Mouse (Mus musculus) cerebellum, adult (tissue): ENCODE data around the gene Rnls.
A peak's percentile ranks its signal among the peaks of the same experiment; 100 is the strongest.
"Not testable (repeated sequence)": the region's sequence is repeated elsewhere in the genome, so short reads cannot be mapped to it uniquely, and the experiment has no call there.

ENCODE experiments used
- ATAC-seq: cut with Nextera tagmentation; 2 replicates; pipeline ENCODE4 v1.9.2; 2017; ENCODE audit warnings: mild to moderate bottlenecking, moderate library complexity, mixed read lengths; ENCODE audit not compliant: insufficient number of reproducible peaks, low FRiP score, low TSS enrichment

The Rnls gene

DNA sequence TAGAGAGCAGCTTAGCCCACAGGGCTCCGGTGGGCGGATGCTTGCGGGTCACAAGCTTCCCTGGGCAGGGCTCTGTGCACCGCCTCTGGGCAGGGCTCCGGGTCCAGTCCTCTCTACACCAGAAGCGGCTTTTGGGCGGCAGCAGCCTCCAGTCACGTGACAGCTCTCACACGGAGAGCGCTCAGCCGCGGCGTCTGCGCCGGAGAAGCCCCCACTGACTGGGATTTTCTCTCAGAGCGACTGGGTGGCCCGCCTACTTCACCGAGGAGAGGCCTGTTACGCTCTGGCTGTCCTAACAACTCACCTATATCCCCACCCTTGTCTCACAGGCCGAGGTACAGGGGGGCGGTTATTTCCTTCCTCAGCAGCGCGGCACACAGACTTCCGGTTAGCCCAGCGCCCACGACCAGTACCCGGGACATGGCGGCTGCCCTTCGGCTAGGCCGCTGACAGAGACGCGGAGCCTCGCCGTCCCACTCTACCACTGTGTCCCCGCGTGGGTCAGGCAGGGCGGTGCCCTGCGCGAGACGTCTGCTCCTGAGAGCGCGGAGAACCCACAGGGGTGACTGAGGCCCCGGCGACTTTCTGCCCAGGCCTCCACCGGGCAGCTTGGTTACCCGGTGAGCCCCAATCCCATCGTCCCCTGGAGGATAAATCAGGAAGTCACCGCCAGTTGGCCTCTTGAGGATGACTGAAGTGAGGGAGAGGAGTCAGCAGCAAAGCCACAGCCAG is at the start of gene Rnls:
TSS of gene Rnls (minus strand) at position 645 of the 732 bp plus-strand sequence.
- ATAC-seq, result peak; percentile 99

DNA sequence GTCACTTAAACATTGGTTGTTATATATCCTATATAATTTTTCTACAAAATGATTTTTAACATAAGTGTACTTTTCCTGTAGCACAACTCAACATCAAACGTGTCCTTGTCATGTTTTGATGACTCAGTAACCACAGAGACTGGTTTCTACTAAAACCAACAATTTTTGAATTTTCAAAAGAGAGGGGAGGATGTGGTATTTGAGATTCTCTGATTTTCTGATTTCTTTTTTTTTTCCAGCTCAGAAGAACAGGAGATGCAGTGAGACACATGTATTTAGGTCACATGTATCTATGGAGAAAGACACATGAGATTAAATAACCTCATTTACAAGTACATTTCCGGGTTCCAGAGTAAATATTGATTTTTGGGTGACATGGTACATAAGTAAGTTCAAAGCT is 37.4 kb upstream of the Rnls start:
- no peak for ATAC-seq

DNA sequence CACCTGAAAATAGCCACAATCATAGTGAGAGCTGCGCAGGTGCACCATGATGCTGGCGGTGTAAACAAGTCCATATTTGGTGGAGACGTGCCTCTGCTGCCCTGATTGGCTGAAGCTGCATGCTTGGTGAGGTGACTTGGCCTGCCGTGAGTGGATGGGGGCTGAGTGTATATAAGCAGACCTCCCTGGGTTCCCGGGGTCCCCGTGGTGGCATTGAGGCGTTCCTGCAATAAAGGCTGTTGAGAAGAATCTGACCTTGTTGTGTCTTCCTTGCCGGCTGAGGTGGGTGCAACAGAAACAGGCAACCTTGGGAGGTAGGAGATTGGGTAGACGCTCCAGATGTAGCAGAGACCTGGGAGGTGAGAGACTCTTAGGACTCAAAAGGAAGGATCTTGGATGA is 27.3 kb upstream of the Rnls start:
- not testable (repeated sequence) for ATAC-seq

DNA sequence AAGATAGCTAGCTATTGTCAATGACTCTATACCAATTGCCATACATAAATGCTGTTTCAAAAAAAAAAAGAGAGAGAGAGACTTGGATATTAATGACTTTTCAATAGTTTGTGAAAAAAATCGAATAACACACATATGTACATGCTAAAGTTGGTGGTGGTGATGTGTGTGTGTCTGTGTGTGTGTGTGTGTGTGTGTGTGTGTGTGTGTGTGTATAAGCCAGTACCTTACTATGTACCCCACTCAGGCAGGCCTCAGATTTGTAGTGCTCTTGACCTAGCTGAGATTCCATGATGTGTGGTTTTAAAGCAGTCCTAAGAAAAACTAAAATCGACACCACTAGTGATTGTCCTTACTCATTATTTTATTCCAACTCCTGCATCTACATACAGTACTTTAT is 11.3 kb downstream of the Rnls start:
- ATAC-seq, result no peak

DNA sequence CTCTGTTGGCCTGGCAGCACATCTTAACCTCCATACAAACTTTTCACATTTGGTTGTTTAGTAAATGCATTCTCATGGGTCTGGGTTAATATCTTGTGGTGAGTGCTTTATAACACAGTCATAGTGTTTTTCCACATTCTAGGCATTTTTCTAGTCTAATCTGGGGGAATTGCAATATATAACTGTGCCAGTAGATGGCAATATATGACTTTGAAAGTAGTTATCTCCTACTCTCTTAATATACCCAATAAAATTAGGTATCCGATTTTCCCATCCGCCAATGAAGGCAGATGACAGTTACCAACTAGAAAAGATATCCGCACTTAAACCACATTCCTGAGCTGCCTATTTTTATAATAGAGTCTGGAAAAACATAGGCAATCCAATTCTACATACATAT is 11.7 kb downstream of the Rnls start:
- ATAC-seq, result peak; percentile 80

DNA sequence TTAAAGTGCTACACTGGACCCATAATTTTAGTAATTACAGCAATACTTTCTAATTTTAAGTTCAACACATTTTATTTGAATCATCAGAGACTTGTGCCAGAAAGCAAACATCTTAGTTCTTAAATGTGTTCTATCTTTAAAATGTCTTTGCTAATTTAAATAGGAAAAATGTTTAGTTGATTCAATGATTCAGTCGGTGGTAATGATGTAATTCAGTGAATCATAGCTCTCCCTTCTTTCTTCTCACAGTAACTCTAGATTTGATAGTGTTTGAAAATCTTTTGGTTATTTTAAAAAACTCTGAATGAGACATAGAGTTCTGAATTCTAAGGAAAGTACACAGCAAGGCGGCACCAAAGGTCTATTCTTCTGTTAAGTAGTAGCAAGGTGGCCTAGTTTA is 23.3 kb downstream of the Rnls start:
- ATAC-seq, result no peak

DNA sequence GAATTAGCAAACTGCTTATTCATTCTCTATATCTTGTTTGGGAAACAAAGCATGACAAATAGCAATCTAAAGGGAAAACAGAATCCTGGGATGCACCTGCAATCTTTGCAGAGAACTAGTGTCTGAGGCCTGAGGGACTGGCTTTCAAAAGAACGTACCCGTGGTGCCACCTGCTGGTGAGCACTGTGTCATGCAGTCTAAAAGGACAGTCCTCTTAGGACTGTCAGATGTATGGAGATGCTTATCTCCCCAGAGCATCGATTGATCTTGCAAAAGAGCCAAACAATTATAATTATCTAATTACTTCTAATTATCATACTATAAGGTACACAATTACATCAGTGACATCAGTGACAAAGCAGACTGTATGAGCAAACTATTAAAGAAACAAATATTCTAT is 25.4 kb downstream of the Rnls start:
- peak; percentile 88; the same call in 1 of the 2 replicates for ATAC-seq

DNA sequence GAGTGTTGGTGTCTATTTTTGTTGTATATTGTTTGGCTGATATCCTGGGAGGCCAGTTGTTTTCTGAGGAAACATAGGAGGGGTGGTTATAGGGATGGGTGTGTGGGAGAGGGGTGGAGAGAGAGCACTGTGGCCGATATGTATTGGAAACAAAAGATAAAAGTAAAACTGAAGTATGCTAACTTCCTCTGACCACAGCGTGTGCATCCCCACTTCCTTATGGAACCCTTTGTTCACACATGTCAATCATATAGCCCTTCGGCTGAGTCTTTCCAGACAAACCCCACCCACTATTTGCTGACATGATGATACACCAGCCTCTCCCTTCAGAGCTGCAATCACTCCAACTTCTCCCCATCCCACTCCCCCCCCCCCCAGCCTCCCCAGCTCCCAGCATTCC is 35.1 kb downstream of the Rnls start:
- no peak for ATAC-seq

DNA sequence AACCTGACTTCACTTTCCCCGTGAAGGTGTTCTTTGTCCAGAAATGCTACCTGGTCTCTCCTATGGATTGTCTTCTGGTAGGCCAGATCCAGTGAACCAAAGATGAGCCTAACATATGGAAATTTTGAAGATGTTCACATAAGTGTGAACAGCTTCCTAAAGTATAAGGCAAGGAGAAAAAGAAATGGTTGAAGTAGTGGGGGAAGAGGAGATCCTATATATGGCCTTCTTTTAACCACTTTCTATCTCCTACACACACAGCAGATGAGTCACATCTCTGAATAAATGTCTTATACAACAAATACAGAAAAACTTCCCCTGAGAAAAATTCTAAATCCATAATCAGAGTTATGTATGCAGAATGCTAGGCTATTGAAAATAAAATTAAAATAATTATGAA is 52.0 kb downstream of the Rnls start:
- no peak for ATAC-seq

DNA sequence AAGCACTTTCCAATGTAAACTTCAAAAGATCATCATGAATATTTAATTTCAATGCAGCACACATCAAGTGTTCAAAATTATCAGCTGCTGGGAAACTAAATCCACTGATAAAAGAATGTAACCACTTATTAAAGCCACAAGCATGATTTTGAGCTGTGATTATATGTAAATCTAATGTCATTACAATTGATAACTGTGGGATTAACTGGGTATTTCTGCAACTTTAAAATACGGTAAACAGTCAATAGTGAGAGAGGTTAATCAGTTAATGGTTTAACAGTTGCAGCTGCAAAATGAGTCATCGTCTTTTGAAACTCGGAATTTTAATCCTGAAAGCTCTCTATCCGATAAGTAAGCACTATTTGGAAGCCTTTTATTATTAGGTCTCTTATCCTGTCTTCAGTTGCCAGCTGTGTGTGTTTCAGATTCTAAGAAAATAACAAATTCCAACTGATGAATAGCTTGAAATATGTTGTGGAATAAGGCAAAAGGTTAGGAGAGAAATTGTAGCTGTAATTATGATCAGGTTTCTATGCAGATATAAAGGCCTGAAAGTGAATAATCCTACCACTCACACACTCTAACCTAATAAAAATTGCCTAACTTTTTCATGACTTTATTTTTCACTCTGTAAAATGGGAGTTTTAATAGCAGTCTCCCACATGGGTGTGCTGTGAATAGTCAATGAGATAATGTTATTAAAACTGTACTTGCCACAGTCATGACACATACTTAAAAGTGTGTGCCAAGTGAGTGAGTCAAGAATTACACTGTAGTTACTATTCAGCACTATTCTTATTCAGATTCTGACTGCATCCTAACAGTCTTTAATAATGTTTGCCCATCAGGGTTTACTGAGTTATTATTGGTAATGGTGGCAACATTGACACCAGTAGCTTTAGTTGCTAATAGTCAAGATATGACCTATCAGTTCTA is 65.1 kb downstream of the Rnls start:
- ATAC-seq, result no peak

DNA sequence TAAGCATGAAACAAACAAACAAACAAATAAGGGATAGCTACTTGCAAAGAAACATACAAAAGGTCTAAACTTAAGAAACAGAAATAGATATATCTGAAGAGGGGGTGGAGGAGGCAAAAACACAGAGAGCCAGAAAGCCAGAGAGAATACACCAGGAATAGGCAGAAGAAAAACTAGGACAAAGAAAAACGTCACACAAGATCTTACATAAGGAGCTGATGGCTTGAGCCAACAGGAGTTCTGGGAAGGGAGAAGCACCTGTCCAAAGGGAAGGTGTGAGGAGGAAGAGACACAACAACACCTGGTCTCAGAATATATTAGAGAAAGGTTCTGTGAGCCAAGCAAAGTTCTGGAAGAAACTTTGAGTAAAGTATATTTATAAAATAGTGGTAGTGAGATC is 73.3 kb downstream of the Rnls start:
- ATAC-seq, result no peak

DNA sequence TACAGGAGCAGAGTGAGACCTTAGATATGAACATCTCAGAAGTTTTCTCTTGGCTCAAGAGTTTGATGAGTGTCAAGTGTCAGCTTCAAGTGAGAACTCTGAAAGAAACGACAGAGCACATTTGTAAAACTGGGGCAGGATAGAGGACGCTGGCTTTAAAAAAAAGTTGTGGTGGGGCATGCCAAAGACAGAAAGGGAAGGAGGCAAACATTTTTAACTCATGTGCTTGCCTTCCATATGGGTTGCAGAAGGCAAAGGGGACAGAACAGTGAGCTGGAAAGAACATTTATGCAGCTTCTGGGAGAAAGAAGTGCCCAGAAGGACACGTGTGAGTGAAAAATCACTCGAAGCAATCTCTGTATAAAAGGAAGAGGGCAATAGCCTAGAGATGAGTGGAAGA is 75.0 kb downstream of the Rnls start:
- ATAC-seq, result no peak

DNA sequence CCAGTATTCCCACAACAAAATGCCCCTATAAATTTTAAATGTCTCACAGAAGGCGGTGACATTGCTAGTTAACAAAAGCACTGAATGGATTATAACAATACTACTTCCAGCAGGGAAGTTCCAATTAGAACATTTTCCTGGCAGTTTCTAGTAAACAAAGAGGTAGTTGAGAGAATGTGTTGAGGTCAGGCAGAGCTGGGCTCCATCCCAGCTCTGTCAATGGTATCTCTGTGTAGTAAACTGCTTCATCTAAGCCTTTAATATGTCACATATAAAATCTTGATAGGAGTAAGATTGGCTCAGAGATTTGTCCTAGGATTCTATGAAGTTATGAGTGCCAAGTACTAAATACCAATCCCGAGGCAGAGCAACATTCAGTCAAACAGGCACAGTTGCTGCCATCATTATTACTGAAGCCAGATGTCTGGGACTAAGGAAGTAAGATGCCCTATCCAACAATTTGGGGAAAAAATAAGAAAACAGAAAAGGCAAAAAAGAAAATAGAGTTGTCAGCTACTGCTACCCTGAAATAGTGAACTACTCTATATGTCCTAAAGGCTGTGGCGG is 92.3 kb downstream of the Rnls start:
- no peak for ATAC-seq

DNA sequence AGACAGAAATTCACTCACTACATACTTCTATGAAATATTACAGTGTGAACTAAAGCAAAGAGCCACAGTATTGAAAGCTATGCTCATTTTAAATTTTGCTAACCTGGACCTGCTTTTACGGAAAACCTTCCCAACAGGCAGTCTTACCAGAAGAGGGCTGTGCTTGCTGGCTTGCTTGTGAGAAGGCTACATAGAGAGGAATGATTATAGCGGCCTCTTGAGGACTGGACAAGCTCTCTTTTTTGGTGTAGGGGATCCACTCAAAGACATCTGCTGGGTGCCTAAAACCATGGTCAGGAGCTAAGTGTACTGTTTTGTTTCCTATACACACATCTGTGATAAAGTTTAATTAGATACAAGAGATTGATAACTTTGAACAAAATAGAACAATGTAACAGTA is 95.8 kb downstream of the Rnls start:
- ATAC-seq, result no peak

DNA sequence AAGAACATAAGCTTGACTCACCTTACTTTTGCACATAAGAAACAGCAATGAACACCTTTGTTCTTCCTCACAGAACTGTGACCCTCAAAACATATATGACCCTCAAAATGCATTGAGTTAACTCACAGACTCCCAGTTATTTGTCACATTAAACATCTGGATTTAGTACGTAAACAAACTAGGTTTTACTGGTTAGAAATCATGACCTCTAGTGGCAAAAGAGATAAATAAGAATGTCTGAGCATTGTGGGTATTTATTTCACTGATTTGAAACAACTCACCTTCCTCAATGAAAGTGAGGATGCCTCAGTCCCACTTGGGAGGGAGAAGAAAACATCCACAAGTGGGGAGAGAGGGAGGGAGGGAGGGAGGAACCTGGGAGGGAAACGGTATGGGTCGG is 109.1 kb downstream of the Rnls start:
- no peak for ATAC-seq

DNA sequence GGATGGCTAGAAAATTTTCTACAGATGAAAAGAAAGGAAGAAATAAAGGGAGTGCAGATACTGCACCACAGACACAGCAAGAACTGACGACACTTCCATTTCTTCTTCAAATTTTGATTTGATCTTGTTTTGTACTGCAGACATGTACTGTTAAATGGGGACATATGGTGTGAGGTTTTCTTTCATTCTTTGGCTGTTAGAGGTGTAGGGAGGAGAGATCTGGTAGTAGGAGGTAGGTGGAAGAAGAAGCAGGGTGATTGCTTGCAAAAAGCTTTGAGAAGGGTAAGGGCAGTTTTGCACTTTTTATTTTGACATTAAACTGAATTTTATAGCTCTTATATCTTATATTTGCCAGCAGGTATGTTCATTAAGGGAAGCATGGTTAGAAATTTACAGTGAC is 115.7 kb downstream of the Rnls start:
- ATAC-seq, result no peak

DNA sequence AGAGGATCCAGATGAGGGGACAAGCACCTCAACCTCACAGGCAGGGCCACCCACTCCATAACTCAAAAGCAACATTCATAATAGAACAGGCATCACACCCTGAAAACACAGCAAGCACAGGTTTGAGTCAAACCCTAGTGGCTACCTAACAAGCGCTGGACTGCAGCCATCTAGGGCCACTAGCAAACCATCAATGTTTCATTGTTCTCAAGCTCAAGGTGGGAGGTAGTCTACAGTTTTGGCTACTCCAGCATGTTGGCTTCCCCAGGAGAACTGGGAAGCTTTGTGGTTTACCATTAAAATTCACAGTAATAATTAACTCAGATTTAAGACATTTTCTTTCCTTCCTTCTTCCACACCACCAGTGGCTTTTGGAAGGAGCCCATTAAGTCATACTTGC is 118.4 kb downstream of the Rnls start:
- no peak for ATAC-seq

DNA sequence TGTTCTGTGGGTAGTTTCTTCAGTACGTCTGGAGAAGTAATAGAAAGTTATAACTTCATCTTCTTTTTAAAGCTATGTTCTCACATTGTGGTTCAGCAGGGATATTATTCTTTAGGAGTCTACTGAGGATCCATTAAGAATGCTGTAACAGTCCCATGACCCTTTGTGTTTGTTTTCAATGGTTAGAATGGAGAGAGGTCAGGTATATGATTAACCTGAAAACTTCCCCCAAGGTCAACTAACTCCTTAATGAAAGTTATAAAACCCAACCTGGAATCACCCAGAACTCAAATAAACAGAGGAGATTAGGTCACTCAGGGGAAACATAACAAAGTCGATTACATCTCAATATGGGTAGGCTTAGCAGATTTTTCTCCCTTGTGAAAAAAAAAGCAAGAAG is 120.5 kb downstream of the Rnls start:
- ATAC-seq, result no peak

DNA sequence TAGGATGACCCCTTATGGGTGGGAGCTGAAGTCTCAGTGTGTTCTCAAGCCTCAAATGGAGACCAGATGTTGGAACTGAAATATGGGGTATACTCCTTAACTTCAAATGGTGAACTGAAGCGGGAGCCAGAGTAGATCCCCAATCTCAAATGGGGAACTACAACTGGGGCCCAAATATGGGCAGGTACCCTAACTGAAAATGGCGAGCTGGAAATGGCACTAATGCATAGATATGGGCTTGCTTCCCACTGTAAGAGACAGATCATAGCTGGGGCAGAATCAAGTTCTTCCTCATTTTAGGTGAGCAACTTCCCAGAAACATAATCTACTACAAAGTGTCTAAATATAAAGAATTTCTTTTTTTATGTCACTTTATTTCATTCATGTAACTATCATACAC is 121.9 kb downstream of the Rnls start:
- no peak for ATAC-seq

DNA sequence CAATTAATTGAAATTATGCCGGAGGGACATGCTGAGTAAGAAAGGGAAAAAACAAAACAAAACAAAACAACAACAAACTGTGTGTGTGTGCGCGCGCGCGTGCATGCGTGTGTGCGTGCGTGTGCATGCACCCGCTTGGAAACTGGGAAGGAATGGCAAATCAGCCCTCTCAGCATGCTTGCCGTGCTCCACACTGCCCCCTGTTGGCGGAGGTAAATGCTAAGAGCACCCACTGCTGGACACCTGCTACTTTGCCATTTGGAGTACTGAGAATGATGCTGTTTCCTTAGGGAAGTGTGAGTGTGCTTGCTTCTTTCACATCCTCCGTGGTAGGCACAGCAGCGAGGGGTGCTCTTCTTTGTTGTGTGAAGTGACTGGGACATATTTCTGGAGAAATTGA is 124.1 kb downstream of the Rnls start:
- no peak for ATAC-seq

DNA sequence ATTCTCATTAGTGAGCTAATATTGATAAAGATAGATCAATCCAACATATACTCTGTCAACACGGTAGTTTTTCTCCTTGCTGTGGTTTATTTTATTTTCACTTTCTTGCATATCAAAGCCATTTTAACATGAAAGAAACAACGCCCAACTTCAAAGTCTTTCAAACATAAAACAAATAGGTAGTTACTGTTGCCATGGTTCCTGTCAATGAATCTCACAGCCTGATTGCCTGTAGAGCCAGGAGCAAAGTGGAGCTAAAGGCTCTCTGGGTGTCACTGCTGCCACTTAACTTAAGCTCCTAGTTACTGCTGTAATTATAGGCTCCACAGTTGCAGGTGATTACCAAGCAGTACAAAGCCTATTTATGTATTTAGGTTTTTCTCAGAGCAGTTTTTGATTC is 126.8 kb downstream of the Rnls start:
- no peak for ATAC-seq
